Mouse (Mus musculus): ENCODE results near the gene Pitpnc1. TPM values are rescaled to one million over a fixed set of nuclear protein-coding genes. Genes with fewer than 3 reads are reported as not detected.

Pitpnc1 gene
- polyA plus RNA-seq, 1 experiment from 2014 or later: 40.5 TPM

GRCm38 (mm10) chr11:107275902-107276301, 194.6 kb downstream of the Pitpnc1 start:
- H3K4me2 ChIP-seq (replicated peaks): no peak overlapping the region
- no peak overlapping the region for H3K4me3 ChIP-seq
- H3K9ac ChIP-seq: no peak overlapping the region
- H3K27me3 ChIP-seq: no peaks in the 10 kb centered on the region
- H3K4me1 ChIP-seq: peaks cover 32% of the 10 kb centered on the region
- no peaks in the 10 kb centered on the region for H3K36me3 ChIP-seq
- H3K27ac ChIP-seq: no peak overlapping the region
- WGBS: 43% methylated on average over 6 of the region's 6 CpGs
- no peaks in the 10 kb centered on the region for H3K9me3 ChIP-seq
- ATAC-seq (ENCODE audit: low FRiP score, low read depth): no peak

GRCm38 (mm10) chr11:107274206-107274605, 196.3 kb downstream of the Pitpnc1 start:
- Histone ChIP-seq H3K9me3 (no peaks in the 10 kb centered on the region), H3K4me1 (peaks cover 24% of the 10 kb centered on the region), H3K36me3 (no peaks in the 10 kb centered on the region), H3K27ac (no peak overlapping the region), H3K4me2 (replicated peaks) (no peak overlapping the region), H3K9ac (no peak overlapping the region), H3K27me3 (no peaks in the 10 kb centered on the region), H3K4me3 (no peak overlapping the region)
- ATAC-seq (ENCODE audit: low FRiP score, low read depth): no peak
- WGBS: 68% methylated on average over 9 of the region's 9 CpGs

- H3K9me3 ChIP-seq: peaks cover 7% of the 10 kb centered on the region
- no peak for ATAC-seq (ENCODE audit: low FRiP score, low read depth)
- H3K27me3 ChIP-seq: no peaks in the 10 kb centered on the region
- H3K9ac ChIP-seq: no peak overlapping the region
- H3K4me3 ChIP-seq: no peak overlapping the region
- peaks cover 23% of the 10 kb centered on the region for H3K4me1 ChIP-seq
- H3K36me3 ChIP-seq: peaks cover 14% of the 10 kb centered on the region
- WGBS: 76% methylated on average over 11 of the region's 11 CpGs
- no peak overlapping the region for H3K4me2 ChIP-seq (replicated peaks)
- H3K27ac ChIP-seq: peak overlapping the region; percentile 28; the same call in 1 of the 2 replicates
Observed at GRCm38 (mm10) chr11:107272351-107272975, 198.0 kb downstream of the Pitpnc1 start.

- peaks cover 7% of the 10 kb centered on the region for H3K9me3 ChIP-seq
- no peak overlapping the region for H3K9ac ChIP-seq
- peaks cover 19% of the 10 kb centered on the region for H3K4me1 ChIP-seq
- H3K36me3 ChIP-seq: peaks cover 14% of the 10 kb centered on the region
- no peak overlapping the region for H3K4me3 ChIP-seq
- ATAC-seq (ENCODE audit: low FRiP score, low read depth): no peak
- H3K27me3 ChIP-seq: no peaks in the 10 kb centered on the region
- 91% methylated on average over 9 of the region's 9 CpGs for WGBS
- H3K27ac ChIP-seq: no peak overlapping the region
- H3K4me2 ChIP-seq (replicated peaks): no peak overlapping the region
Observed at GRCm38 (mm10) chr11:107270564-107270963, 199.9 kb downstream of the Pitpnc1 start.

- H3K4me1 ChIP-seq: peaks cover 12% of the 10 kb centered on the region
- H3K27me3 ChIP-seq: no peaks in the 10 kb centered on the region
- no peak overlapping the region for H3K4me2 ChIP-seq (replicated peaks)
- peaks cover 7% of the 10 kb centered on the region for H3K9me3 ChIP-seq
- H3K4me3 ChIP-seq: no peak overlapping the region
- no peak overlapping the region for H3K9ac ChIP-seq
- H3K36me3 ChIP-seq: peaks cover 14% of the 10 kb centered on the region
- H3K27ac ChIP-seq: no peak overlapping the region
- WGBS: 98% methylated on average over 3 of the region's 3 CpGs
- no peak for ATAC-seq (ENCODE audit: low FRiP score, low read depth)
Observed at GRCm38 (mm10) chr11:107267522-107267921, 203.0 kb downstream of the Pitpnc1 start.

GRCm38 (mm10) chr11:107265861-107266260, 204.6 kb downstream of the Pitpnc1 start:
- Histone ChIP-seq H3K4me3 (no peak overlapping the region), H3K9ac (no peak overlapping the region), H3K27ac (no peak overlapping the region), H3K27me3 (no peaks in the 10 kb centered on the region), H3K9me3 (peaks cover 7% of the 10 kb centered on the region), H3K4me2 (replicated peaks) (no peak overlapping the region), H3K4me1 (0 out of 2 replicates have a peak, but pooled peaks cover 5% of the 10 kb centered on the region), H3K36me3 (peaks cover 14% of the 10 kb centered on the region)
- no peak for ATAC-seq (ENCODE audit: low FRiP score, low read depth)
- WGBS: 94% methylated on average over 4 of the region's 4 CpGs

GRCm38 (mm10) chr11:107264889-107265615, 205.4 kb downstream of the Pitpnc1 start:
- peaks cover 7% of the 10 kb centered on the region for H3K9me3 ChIP-seq
- no peak for ATAC-seq (ENCODE audit: low FRiP score, low read depth)
- H3K36me3 ChIP-seq: peaks cover 14% of the 10 kb centered on the region
- WGBS: 63% methylated on average over 20 of the region's 20 CpGs
- 0 out of 2 replicates have a peak, but pooled peaks cover 5% of the 10 kb centered on the region for H3K4me1 ChIP-seq
- H3K4me3 ChIP-seq: no peak overlapping the region
- H3K27me3 ChIP-seq: no peaks in the 10 kb centered on the region
- H3K4me2 ChIP-seq (replicated peaks): no peak overlapping the region
- no peak overlapping the region for H3K9ac ChIP-seq
- peak overlapping the region; percentile 39; the same call in 1 of the 2 replicates for H3K27ac ChIP-seq

- Histone ChIP-seq H3K27ac (no peak overlapping the region), H3K4me2 (replicated peaks) (no peak overlapping the region), H3K9ac (no peak overlapping the region), H3K4me3 (no peak overlapping the region), H3K27me3 (no peaks in the 10 kb centered on the region), H3K36me3 (peaks cover 11% of the 10 kb centered on the region), H3K9me3 (peaks cover 7% of the 10 kb centered on the region), H3K4me1 (0 out of 2 replicates have a peak, but pooled peaks cover 13% of the 10 kb centered on the region)
- no peak for ATAC-seq (ENCODE audit: low FRiP score, low read depth)
- 80% methylated on average over 9 of the region's 9 CpGs for WGBS
Observed at GRCm38 (mm10) chr11:107263838-107264237, 206.7 kb downstream of the Pitpnc1 start.

- Histone ChIP-seq H3K27me3 (no peaks in the 10 kb centered on the region), H3K36me3 (no peaks in the 10 kb centered on the region), H3K4me2 (replicated peaks) (no peak overlapping the region), H3K27ac (no peak overlapping the region), H3K9ac (no peak overlapping the region), H3K4me1 (peaks cover 24% of the 10 kb centered on the region), H3K9me3 (no peaks in the 10 kb centered on the region), H3K4me3 (no peak overlapping the region)
- no peak for ATAC-seq (ENCODE audit: low FRiP score, low read depth)
- WGBS: 63% methylated on average over 7 of the region's 7 CpGs
Observed at GRCm38 (mm10) chr11:107259428-107259827, 211.1 kb downstream of the Pitpnc1 start.

- H3K27ac ChIP-seq: no peak overlapping the region
- no peak overlapping the region for H3K4me2 ChIP-seq (replicated peaks)
- H3K4me1 ChIP-seq: peaks cover 24% of the 10 kb centered on the region
- no peaks in the 10 kb centered on the region for H3K27me3 ChIP-seq
- no peak for ATAC-seq (ENCODE audit: low FRiP score, low read depth)
- H3K9me3 ChIP-seq: no peaks in the 10 kb centered on the region
- peaks cover 18% of the 10 kb centered on the region for H3K36me3 ChIP-seq
- no peak overlapping the region for H3K9ac ChIP-seq
- no peak overlapping the region for H3K4me3 ChIP-seq
- 84% methylated on average over 11 of the region's 11 CpGs for WGBS
Observed at GRCm38 (mm10) chr11:107255185-107255584, 215.3 kb downstream of the Pitpnc1 start.

GRCm38 (mm10) chr11:107254181-107254580, 216.3 kb downstream of the Pitpnc1 start:
- H3K36me3 ChIP-seq: peaks cover 20% of the 10 kb centered on the region
- peaks cover 16% of the 10 kb centered on the region for H3K4me1 ChIP-seq
- H3K27me3 ChIP-seq: no peaks in the 10 kb centered on the region
- 88% methylated on average over 7 of the region's 7 CpGs for WGBS
- H3K27ac ChIP-seq: no peak overlapping the region
- H3K4me2 ChIP-seq (replicated peaks): no peak overlapping the region
- H3K9me3 ChIP-seq: no peaks in the 10 kb centered on the region
- H3K4me3 ChIP-seq: no peak overlapping the region
- H3K9ac ChIP-seq: no peak overlapping the region
- ATAC-seq (ENCODE audit: low FRiP score, low read depth): no peak

- Histone ChIP-seq H3K27me3 (no peaks in the 10 kb centered on the region), H3K4me2 (replicated peaks) (no peak overlapping the region), H3K4me1 (peaks cover 10% of the 10 kb centered on the region), H3K9ac (no peak overlapping the region), H3K9me3 (no peaks in the 10 kb centered on the region), H3K27ac (no peak overlapping the region), H3K4me3 (no peak overlapping the region), H3K36me3 (peaks cover 32% of the 10 kb centered on the region)
- WGBS: 91% methylated on average over 10 of the region's 10 CpGs
- no peak for ATAC-seq (ENCODE audit: low FRiP score, low read depth)
Observed at GRCm38 (mm10) chr11:107252026-107252425, 218.5 kb downstream of the Pitpnc1 start.

Measured in limb, embryonic 13.5 days (tissue).